Mouse (Mus musculus): Measurements from ENCODE around the gene Cdrt4.

Gene Cdrt4

DNA sequence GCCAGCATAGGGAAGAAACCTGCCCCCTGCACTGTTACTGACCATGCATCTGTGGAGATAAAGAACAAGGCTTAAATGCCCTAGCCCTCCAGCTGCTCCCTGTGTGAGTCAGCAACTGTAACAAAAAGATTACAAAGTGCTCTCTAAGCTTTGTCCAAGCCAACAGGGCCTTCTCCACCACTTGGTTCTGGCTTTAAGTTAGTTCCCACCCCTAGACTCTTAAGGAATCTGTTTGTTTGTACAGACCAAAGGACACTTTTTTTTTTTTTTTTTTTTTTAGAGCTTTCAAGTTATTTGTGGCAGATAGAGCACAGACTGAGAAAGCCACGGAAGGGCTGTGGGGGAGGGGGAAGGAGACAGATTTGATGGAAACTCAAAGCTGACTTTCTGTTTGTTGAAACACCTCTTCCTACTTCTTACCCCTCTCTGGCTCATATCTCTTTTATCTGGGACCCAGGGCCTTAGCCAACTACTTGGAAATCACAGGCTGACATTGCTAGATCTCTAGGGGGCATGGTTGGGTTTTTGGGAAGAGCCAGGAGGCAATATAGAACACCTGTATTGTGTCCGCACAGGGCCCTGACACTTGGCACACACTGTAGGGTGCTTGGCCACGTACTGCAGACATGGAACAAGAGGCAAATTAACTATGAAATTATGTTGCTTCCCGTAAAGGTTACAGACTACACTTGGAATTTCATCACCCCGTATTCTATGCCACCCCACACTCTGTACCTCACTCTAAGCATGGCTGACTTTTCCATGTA lies 44.9 kb downstream of the Cdrt4 start:
- no peak for DNase-seq (ENCODE audit: low spot score)

DNA sequence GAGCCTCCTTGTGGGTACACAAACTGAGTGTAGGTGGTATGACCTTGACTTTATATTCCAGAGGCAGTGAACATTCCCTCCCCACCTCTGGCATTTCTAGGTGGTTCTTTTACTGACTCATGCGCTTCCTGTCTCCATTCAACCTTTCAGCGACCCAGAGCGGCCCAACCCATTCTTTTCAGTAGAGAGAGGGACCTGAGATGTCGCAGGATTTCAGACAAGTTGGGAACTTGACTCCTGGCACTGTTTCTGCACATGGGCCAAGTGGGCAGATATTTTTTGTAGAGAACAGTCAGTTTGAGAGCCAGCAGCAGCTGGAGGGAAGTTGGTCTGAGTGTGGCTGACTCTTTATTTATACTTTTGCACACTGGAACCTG lies 45.5 kb downstream of the Cdrt4 start:
- no peak for DNase-seq (ENCODE audit: low spot score)

DNA sequence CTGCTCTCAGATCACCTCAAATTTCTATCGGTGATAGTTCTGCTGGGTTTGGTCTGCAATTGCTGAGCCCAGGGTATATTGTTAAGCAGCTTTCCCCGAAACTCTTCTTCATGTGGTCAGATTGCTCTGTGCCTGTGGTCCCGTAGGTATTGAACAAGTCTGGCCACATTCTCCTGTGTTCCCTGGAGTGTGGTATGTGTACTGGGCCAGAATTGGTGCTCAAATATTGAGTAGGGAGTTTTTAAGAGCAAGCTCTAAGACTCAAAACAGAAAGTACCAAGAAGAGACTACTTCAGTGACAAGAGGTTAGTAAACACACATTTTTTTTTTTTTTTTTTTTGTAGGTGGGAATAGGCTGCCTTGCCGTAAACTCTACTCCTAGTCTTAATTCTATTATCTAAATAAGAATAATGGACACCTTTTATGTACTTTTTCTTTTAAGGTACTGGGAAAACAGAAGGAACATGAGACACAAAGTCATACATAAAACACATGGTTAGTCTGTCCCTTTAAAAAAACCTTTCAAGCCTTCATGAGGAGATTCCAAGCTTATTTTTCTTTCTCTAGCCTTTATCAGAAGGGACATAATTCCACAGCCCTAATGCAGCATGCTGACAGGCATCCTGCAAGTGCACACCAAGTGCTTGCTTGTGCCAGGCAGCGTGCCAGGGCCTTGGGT lies 46.2 kb downstream of the Cdrt4 start:
- no peak for DNase-seq (ENCODE audit: low spot score)

DNA sequence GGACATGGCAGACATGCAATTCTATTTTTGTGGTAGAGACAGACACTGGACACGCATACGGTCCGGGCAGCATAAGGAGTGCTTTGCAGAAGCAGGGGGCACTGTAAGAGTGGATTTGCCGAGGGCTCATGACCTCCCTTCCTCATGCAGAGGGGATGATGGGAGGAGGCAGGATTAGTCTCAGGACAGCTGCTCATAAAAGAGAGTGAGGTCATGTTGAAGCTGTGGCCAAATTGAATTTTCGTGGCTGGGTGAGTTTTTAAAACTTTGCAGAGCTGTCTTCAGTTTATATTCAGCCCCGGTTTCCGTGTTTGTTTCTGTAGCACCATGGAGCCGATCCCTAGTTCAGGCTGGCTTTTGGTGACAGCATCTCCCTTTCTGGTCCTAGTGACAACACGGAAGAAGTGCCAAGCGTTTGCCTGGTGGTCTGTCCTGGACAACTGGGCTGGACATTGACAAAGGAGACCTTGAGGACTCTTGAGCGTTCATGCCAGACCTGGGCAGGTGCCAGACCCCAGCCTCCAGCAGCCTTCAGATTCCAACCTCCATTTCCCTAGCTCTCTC lies 46.8 kb downstream of the Cdrt4 start:
- DNase-seq (ENCODE audit: low spot score), result peak; percentile 37

DNA sequence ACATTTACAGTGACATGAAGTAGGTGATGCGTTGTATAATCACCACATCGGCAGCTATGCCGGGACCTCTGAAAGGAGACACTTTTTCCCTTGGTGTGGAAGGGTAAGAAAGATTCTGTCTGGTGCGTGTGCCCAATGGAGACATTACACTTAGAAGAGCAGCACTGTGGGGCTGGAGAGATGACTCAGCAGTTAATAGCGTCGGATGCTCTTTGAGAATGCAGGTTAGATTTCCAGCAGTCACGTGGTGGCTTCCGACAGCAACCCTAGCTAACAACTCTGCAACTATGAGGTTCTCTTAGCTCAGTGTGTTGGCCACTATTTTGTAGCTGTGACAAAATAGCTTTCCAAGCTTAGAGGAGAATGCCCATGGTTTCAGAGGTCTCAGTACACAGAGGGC lies 49.1 kb downstream of the Cdrt4 start:
- DNase-seq (ENCODE audit: low spot score), result no peak

DNA sequence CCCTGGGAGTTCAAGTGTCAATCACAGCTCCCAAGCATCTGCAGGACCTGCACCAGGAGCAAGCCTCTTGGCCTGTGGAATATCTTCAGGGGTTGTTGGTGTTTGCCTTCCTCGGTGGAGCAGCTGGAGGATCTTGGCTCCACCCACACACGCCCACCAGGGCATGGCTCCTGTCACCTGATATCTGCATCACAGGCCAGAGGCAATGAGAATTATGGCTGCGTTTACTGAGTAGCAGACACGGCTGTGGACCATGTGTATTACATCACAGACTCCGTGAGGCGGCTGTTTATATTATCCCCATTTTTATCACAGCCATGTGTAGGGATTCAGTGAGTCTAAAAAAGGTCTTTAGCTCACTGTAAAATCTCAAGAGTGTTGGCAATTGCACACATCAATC lies 53.6 kb downstream of the Cdrt4 start:
- no peak for DNase-seq (ENCODE audit: low spot score)

DNA sequence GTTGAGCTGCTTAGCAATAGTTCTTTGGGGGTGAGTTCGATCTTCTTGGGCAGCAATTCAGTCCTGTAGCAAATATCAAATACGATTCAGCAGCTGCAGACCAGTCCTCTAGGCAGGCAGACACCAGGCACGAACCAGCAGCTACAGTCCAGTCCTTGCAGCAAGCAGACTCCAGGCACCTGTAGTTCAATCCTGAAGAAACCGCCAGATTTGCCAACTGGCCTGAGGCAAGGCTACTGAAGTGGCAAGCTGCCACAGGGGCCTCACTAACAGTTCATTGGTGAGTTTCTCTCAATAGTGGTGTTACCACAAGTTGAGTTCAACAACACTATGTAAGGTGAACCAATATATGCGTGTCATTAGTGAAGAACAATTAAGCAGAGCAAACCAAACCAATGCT lies 56.4 kb downstream of the Cdrt4 start:
- DNase-seq (ENCODE audit: low spot score), result no peak

DNA sequence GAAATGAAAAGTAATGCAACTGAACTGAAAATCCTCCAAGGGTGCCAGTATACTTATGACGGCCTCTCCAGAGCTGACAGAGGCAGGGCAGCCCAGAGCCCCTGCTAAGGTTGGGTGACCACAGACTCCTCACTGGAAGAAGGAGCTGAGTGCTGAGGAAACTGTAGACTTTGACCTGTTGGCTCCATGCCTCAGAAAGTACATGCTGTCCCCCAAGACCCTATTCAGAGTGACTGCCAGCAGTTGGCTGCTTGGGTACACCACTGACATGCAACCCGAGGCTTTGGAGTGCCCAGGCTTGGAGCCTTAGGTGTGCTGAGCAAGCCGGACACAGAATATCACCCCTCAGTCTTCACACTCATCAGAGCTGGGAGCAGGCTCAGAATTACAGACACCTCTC lies 57.0 kb downstream of the Cdrt4 start:
- no peak for DNase-seq (ENCODE audit: low spot score)

DNA sequence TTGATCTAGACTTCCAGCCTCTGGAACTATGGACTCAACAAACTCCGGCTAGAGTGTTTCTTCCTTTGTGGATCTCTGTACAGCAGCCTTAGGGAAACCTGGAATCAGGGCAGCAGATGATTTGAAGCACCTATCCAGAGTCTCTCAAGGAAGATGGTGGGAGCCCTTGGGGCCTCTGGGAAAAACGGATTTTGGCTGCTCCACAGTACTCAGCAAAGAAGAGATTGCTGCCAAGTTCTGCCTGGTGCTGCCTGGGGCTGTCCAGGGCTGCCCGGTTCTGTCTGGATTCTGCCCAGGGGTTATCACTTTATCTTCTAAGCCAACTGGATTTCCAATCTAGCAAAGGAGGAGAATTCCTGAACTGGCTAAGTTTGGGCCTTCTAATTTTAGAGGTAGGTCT lies 58.8 kb downstream of the Cdrt4 start:
- DNase-seq (ENCODE audit: low spot score), result no peak

DNA sequence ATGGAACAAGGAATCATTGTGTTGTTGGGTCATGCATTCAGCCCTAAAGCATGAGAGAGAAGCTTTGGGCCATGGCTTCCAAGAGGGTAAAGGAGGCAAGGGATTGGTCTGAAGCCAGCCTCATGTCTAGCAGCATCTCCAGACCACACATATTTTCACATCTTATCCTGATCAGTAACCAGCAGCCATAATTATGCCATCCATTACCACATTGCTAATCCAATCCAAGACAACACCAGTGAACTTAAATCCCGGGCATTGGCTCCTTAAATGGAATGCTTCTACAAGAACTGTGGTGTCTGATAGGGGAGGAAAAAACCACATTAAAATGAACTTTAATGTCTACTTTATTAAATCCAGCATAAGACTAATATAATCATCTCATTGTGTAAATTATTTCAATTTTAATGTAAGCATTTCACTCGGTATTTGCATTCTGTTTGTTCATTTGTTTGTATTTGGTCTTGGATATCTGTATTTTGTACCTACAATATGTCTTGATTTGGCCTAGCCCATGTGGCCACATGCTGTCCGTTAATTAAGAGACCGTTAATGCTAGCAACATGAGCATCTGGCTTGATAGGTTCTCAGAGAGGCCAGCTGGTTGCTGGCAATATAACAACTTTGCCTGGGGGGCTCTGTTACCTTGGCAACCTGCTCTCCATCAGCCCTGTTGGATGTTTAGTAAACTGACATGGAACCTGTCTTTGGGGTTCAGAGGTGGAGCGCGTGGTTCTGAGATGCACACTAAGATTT lies 66.5 kb downstream of the Cdrt4 start:
- no peak for DNase-seq (ENCODE audit: low spot score)

DNA sequence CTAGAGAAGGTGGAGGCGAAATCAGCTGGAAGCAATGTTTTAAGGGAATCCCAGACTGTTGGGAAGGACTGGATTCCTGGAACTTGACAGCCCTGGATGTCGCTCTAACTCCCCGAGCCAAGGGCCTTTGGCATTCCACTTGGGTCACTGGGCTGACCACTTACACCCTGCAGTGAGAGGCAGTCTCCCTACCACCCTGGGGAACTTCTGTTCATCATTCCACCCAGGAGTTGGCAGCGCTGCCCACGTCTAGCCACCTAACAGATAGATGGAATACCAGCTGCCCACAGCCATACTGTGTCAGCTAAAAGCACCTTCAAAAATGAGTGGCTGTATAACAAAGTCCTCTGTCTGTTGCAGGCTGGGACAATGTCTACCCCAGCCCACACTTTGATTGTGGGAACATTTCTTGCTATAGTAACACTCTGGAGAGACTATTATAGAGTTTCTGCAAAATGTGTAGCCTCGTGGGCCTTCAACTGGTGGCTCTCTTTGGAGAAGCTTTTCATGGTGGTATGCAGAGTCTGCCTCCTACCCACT lies 67.2 kb downstream of the Cdrt4 start:
- DNase-seq (ENCODE audit: low spot score), result no peak

DNA sequence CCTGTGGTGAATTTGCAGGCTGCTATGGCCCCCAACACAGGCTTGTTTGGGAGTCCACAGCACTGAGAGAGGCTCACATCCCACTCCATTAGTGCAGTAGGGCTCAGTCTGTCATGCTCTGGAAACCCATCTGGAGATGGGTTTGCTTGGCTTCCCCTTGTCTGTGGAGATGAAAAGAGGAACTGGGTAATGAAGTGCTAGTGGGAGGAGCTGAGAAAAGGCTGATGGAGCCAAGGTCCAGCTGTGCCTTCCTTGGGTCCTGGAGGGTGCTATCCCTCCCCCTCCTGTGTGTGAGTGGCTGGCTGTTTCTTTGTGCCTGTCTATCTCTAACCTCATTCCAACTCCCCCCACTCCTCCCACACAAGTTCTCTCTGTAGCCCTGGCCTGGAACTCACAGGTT lies 69.6 kb downstream of the Cdrt4 start:
- DNase-seq (ENCODE audit: low spot score), result peak; percentile 19

DNA sequence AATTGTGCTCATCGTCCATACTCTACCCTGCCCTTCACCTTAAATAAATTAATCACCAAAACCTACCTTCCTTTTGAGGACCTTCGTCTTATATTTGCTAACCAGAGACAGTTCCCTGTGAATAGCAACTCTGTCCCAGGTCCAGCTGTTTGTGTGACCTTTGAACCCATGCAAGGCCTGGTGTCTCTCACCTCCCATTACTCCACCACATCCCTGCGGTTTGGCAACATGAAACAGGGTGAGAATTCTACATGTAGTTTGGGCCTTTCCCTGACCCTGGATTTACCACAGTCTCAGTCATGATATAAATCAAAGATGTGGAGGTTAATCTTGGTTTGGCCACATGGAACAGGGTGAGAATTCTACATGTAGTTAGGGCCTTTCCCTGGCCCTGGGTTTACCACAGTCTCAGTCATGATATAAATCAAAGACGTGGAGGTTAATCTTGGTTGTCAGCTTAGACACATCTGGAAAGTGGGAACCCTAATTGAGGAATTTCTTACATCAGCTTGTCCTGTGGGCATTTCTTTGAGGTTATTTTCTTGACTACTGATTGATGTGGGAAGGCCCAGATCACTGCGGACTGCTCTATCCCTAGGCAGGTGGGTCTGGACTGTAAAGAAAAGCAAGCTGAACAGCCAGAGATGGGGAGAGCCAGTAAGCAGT lies 70.3 kb downstream of the Cdrt4 start:
- DNase-seq (ENCODE audit: low spot score), result peak; percentile 23

DNA sequence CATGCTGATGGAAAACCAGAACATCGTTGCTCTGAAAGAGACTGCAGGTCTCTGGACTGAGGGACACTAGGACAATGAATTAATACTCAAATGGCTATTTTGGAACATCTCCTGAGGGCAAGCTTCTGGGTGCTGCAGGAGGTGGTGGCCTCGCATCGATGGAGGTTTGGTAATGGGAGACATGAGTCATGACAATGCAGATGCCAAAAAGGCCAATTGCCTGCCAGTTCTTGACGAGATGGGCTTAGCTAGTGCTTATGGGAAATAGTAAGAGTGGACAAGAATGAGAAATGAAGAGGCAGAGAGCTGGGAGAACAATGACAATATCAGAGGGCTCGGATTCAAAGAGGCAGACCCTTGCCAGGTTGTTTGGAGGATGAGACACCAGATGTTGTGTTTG lies 72.5 kb downstream of the Cdrt4 start:
- no peak for DNase-seq (ENCODE audit: low spot score)

DNA sequence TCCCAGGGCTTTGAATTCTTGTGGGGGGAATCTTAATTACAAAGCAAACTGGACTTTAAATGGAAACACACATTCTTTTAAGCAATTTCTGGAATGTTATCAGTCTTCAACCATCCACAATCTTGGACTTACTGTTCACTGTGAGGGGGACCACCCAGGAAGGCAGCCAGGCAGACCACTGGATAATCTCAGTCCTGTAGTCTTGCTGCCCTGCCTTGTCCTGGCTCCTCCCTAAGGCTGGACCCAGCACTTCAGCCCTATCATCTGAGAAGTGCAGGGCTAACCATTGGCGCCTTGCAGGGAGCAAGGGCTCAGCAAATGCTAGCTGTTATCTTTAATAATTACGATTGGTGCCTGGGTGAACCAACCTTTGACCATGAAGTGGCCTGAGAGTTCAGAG lies 73.1 kb downstream of the Cdrt4 start:
- DNase-seq (ENCODE audit: low spot score), result peak; percentile 32

DNA sequence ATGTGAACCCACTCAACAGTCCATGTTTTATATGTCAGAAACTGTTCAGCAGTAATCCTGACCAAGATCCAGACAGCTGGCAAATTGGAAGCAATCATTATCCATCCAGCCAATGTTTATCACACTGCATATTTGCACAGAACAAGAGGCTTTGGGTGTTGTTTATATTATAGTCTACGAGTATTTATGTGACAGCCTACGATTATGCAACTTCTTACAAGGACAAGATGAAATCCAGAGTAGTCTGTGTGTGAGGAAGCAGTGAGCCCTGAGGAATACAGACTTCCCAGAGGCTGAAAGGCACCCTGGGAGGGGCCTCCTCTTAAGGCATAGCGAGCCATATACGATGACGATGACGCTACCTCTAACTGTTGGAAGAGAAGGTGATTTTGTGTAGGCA lies 74.5 kb downstream of the Cdrt4 start:
- DNase-seq (ENCODE audit: low spot score), result no peak

DNA sequence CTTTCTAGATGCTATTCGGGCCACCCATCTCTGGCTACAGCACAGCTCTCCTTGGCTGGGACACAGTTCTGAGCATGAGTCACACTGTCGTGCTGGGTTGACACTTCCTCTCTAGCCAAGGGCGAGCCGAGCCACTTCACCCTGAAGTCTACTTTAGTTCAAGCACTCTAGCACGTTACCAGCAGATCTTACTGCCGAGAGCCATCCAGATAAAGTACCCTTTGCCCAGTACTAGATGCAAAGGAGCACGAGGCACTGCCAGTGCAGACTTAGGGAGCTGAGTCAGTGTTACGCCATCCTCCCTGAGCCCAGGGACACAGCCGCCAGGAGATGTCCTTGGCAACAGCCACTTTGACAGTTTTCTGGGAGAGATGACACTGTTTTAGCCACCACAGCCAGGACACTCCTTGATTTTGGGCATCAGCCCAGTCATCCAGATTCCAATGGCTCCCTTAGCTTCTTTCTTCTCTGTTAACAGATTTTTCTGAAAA lies 75.7 kb downstream of the Cdrt4 start:
- peak; percentile 44 for DNase-seq (ENCODE audit: low spot score)

DNA sequence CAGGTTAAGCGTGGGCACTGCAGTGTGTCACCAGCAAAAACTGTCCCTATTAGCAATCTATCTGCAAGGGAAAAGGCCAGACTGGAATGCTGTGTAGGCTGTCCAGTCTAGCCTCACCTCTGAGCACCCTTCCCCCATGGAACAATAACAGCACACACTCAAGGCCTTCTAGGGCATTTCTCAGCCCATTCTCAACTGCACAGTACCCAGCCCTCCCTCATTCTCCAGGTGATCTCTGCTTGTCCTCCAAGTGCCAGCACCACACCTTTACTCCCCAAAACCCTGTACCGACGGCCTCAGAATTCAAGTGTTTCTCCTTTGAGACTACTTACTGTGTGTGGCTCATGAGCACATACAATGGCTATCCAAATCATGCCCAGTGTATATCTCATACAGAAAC lies 77.1 kb downstream of the Cdrt4 start:
- DNase-seq (ENCODE audit: low spot score), result no peak

DNA sequence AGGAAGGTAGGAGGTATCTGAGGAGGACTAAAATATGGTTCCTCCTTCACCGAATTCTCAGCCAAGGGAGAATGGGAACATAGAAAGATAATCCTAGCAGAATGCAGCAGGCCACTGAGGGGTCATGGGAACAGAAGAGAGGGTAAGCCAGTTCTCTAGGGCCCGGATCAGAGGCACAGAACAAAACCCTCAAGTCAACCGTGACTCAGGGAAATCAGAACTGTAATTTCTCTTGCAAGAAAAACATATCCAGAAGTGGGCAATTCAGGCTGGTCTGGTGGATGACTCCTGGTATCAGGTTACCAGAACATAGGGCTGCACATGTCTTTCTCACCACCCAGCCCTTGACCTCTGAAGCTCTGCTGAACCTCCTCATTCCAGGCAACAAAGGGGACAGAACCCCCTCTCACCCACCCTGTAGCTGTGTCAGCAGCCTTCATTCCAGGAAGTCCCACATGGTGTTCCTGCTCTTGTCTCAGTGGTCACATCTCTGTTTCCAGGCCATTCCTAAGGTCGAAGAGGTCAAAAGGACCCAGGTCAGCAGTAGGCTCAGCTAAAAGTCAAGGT lies 78.2 kb downstream of the Cdrt4 start:
- DNase-seq (ENCODE audit: low spot score), result no peak

DNA sequence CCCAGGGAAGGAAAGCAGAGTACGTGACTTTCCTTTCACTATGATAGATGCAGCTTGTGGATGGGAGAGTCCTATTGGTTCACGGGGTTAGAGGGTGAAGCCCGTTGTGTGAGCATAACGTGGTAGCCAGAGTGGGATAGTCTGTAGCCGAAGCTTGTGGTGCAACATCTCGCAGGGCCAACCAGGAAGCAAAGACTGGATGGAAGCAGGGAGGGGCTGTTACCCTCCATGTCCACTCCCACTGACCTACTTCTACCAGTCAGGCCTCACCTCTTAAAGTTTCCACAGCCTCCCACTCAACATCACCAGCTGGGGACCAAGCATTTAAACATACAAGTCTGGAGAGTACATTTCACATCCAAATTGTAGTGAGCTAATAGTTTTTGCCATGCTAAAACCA lies 78.7 kb downstream of the Cdrt4 start:
- no peak for DNase-seq (ENCODE audit: low spot score)

DNA sequence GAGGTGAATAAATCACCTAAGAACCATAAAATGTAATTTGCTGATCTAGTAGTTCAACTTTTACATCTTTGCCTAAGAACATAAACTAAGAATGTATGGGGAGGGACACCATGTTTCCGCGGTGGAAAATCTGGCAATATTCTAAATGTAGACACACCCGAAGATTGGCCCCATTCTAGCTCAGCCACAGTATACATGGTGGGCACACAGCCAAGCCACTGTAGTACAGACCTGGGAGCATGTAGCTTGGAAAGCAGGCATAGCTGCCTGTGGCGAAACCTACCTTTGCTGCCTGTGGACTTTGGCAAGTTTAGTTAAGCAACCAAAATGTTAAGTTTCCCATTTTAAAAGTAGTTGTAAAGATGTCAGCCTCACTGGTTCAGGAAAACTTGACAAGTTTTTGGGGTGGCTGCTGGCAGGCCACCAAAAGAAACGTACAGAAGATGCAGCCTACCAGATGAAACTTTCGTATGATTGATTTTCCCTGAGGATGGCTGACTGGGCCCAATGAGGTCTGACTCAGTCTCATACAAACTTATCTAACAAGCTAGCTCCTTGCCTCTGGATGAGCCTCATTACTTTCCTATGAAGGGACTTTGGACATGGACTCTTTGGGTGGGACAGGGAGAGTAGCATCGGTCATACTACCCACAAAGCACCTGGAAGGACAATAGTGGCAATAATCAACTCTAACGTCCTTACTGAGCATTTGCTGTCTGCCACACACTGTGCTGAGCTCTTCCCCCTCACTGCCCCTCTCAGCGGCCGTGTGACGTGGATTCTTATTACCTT lies 84.6 kb downstream of the Cdrt4 start:
- no peak for DNase-seq (ENCODE audit: low spot score)

All from ovary, adult 18-20 months (tissue).